Mouse (Mus musculus): ENCODE results near the gene Zbtb4.

DNA sequence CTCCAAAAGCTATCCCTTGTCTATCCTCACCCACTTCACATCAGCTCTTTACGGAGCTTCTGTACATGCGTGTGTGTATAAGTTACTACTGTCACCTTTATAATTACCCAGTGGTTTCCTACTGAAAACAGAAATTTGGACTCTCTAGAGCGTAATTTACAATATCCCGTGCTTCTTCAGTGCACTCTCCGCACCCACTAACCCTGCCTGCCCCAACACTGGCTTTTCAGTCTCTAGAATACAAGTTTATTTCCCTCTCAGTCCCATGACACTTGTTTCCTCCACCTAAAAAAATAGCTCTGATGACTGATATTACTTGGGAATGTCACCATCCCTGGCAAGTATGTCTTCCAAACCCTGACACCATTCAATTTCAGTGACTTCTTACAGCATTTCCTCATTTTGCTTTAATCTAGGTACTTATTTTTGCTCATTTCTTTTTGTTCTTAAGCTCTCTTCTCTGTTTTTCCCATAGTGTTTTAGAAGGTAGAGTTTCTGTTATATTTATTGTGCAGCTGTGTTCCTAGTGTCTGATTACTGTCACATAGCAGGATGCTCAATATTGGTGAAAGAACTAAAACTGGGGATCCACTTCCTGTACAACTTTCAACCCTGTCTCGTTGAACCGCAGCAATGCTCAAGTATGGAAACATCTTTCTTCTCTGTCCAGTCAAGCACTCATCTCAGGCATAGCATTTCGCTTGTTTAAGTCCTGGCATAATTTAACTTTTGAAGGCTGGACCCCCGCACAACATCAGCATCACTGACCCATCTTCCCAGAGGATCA, 8.2 kb upstream of the Zbtb4 start:
- TF ChIP-seq CTCF (IDR thresholded peaks at IDR 0.05; ENCODE audit: low read depth), result 0 out of 2 replicates have a peak, but pooled peaks have one; percentile 1
- TF ChIP-seq EP300 (optimal IDR thresholded peaks at IDR 0.05), result no peak

Measured in stomach, postnatal 0 days (tissue).